Mouse (Mus musculus) megakaryocyte, adult 5-6 weeks (primary cell): ENCODE measurements around the gene Gm20388. TPM values are rescaled to one million over a fixed set of nuclear protein-coding genes. Genes with fewer than 3 reads are reported as not detected.

ENCODE experiments used
- ATAC-seq: 2 replicates; pipeline ENCODE4 v1.8.0; 2016; ENCODE audit warnings: mild to moderate bottlenecking, inconsistent platforms; ENCODE audit not compliant: poor library complexity, severe bottlenecking
- total RNA-seq, 2 experiments: library from RNA; stranded (forward) in 1 of 2; stranded (reverse) in 1 of 2; fragments of 153-499, 151-499 nt in 1 of 2; fragments of 221-1000, 200-1000 nt in 1 of 2; gene quantifications; 2 replicates each; pipeline versions ENCODE4 v1.2.3 to v1.2.4; 2015 to 2017

Gene Gm20388
- total RNA-seq, 2 experiments from 2014 or later: 7.6 to 15.5 TPM

GRCm38 (mm10) chr8:121525111-121525818 lies 1614.6 kb downstream of the Gm20388 start:
- no peak for ATAC-seq

GRCm38 (mm10) chr8:121526811-121527550 lies 1616.3 kb downstream of the Gm20388 start:
- ATAC-seq: no peak

GRCm38 (mm10) chr8:121527751-121528150 lies 1617.1 kb downstream of the Gm20388 start:
- no peak for ATAC-seq

GRCm38 (mm10) chr8:121528790-121529189 lies 1618.1 kb downstream of the Gm20388 start:
- ATAC-seq: no peak

GRCm38 (mm10) chr8:121530639-121531038 lies 1620.0 kb downstream of the Gm20388 start:
- ATAC-seq: no peak

- no peak for ATAC-seq
These were observed 1621.7 kb downstream of the Gm20388 start for GRCm38 (mm10) chr8:121532381-121532780.

GRCm38 (mm10) chr8:121541862-121542261 lies 1631.2 kb downstream of the Gm20388 start:
- ATAC-seq: no peak

- ATAC-seq: no peak
These were observed 1632.3 kb downstream of the Gm20388 start for GRCm38 (mm10) chr8:121542901-121543300.

- no peak for ATAC-seq
These were observed 1633.7 kb downstream of the Gm20388 start, which contains the start of gene 1700018B08Rik for GRCm38 (mm10) chr8:121544276-121544785. 1700018B08Rik (minus strand) TSS chr8:121544320.

- ATAC-seq: no peak
These were observed 1634.3 kb downstream of the Gm20388 start for GRCm38 (mm10) chr8:121544936-121545335.

GRCm38 (mm10) chr8:121547132-121547531 lies 1636.5 kb downstream of the Gm20388 start:
- ATAC-seq: peak; percentile 96

- no peak for ATAC-seq
These were observed 1639.4 kb downstream of the Gm20388 start for GRCm38 (mm10) chr8:121550056-121550455.

- ATAC-seq: no peak
These were observed 1640.7 kb downstream of the Gm20388 start for GRCm38 (mm10) chr8:121551065-121551985.

GRCm38 (mm10) chr8:121552506-121552905 lies 1641.9 kb downstream of the Gm20388 start:
- ATAC-seq: no peak

- ATAC-seq: no peak
These were observed 1643.3 kb downstream of the Gm20388 start for GRCm38 (mm10) chr8:121553831-121554475.

- ATAC-seq: no peak
These were observed 1647.1 kb downstream of the Gm20388 start for GRCm38 (mm10) chr8:121557746-121558145.

- ATAC-seq: no peak
These were observed 1647.9 kb downstream of the Gm20388 start for GRCm38 (mm10) chr8:121558538-121558937.

- no peak for ATAC-seq
These were observed 1649.2 kb downstream of the Gm20388 start for GRCm38 (mm10) chr8:121559801-121560200.

GRCm38 (mm10) chr8:121560432-121561100 lies 1649.9 kb downstream of the Gm20388 start:
- no peak for ATAC-seq
